Mouse (Mus musculus) MEL (cell line): ENCODE measurements around the gene Antxr1. TPM values are rescaled to one million over a fixed set of nuclear protein-coding genes. Genes with fewer than 3 reads are reported as not detected.

Experiments used
- DNase-seq: peaks from one replicate; pipeline ENCODE4 v3.0.0; 2011; ENCODE audit warnings: low read depth, low spot score
- H3K27ac ChIP-seq: 2 replicates; pipeline ENCODE4 v1.5.1; 2012; ENCODE audit warnings: low read depth, mild to moderate bottlenecking, control low read depth, low read length, moderate library complexity; ENCODE audit not compliant: control insufficient read depth
- H3K27me3 ChIP-seq, 2 experiments: fragments of 150-350 bp in 1 of 2; sonication (generic) in 1 of 2; 2 replicates each; pipeline ENCODE4 v1.6.1; 2012; ENCODE audit warnings: low read length in 2 of 2, mild to moderate bottlenecking in 2 of 2, improper control_type of control experiment in 1 of 2, moderate library complexity in 1 of 2; ENCODE audit not compliant: insufficient read depth in 2 of 2, control insufficient read depth in 1 of 2
- H3K36me3 ChIP-seq, 2 experiments: 2 replicates each; pipeline ENCODE4 v1.6.1; 2012 to 2014; ENCODE audit warnings: low read length in 2 of 2, improper control_type of control experiment in 1 of 2, inconsistent platforms in 1 of 2, mild to moderate bottlenecking in 1 of 2; ENCODE audit not compliant: insufficient read depth in 2 of 2, control insufficient read depth in 1 of 2
- H3K4me1 ChIP-seq, 2 experiments: fragments of 150-350 bp in 1 of 2; sonication (generic) in 1 of 2; 2 replicates each; pipeline ENCODE4 v1.6.1; 2012; ENCODE audit warnings: low read length in 2 of 2, improper control_type of control experiment in 1 of 2, mild to moderate bottlenecking in 1 of 2; ENCODE audit not compliant: insufficient read depth in 2 of 2, control insufficient read depth in 1 of 2
- H3K4me3 ChIP-seq, 2 experiments: fragments of 150-350 bp in 1 of 2; sonication (generic) in 1 of 2; 2 replicates each; pipeline ENCODE4 v1.5.1; 2012; ENCODE audit warnings: low read depth in 2 of 2, low read length in 2 of 2, mild to moderate bottlenecking in 2 of 2, moderate library complexity in 2 of 2, control low read depth in 1 of 2, improper control_type of control experiment in 1 of 2; ENCODE audit not compliant: control insufficient read depth in 1 of 2, insufficient read depth in 1 of 2
- H3K79me2 ChIP-seq: 2 replicates; pipeline ENCODE4 v1.6.1; 2012; ENCODE audit warnings: mild to moderate bottlenecking, low read length, moderate library complexity; ENCODE audit not compliant: control insufficient read depth, poor library complexity, insufficient read depth
- H3K9ac ChIP-seq: 2 replicates; pipeline ENCODE4 v1.6.1; 2012; ENCODE audit warnings: low read depth, mild to moderate bottlenecking, control low read depth, low read length, moderate library complexity; ENCODE audit not compliant: control insufficient read depth, poor library complexity, severe bottlenecking
- H3K9me3 ChIP-seq: fragments of 150-350 bp; sonication (generic); replicated peaks from 2 replicates; pipeline ENCODE4 v1.6.1; 2012; ENCODE audit warnings: mild to moderate bottlenecking, low read length, improper control_type of control experiment, moderate library complexity; ENCODE audit not compliant: insufficient read depth
- CHD1 ChIP-seq: IDR thresholded peaks from 2 replicates; pipeline ENCODE4 v1.6.1; 2012; ENCODE audit warnings: low read depth, mild to moderate bottlenecking, inconsistent platforms, low read length, improper control_type of control experiment
- CTCF ChIP-seq, 3 experiments: IDR thresholded peaks in 2 of 3; conservative IDR thresholded peaks in 1 of 3; 2 replicates each; pipeline ENCODE4 v1.5.1; 2011 to 2012; ENCODE audit warnings: low read length in 3 of 3, low read depth in 2 of 3, mild to moderate bottlenecking in 2 of 3, improper control_type of control experiment in 1 of 3, inconsistent platforms in 1 of 3, mixed read lengths in 1 of 3, moderate library complexity in 1 of 3; ENCODE audit not compliant: control insufficient read depth in 1 of 3, insufficient read depth in 1 of 3, poor library complexity in 1 of 3, severe bottlenecking in 1 of 3
- E2F4 ChIP-seq: IDR thresholded peaks from 2 replicates; pipeline ENCODE4 v1.6.1; 2011; ENCODE audit warnings: low read depth, low read length, improper control_type of control experiment, borderline replicate concordance
- EP300 ChIP-seq, 2 experiments: IDR thresholded peaks; 2 replicates each; pipeline ENCODE4 v1.6.1; 2011; ENCODE audit warnings: improper control_type of control experiment in 2 of 2, low read length in 2 of 2, low read depth in 1 of 2, mild to moderate bottlenecking in 1 of 2
- GABPA ChIP-seq: IDR thresholded peaks from 2 replicates; pipeline ENCODE4 v1.6.1; 2012; ENCODE audit warnings: low read depth, mild to moderate bottlenecking, inconsistent platforms, low read length, improper control_type of control experiment, moderate library complexity
- HCFC1 ChIP-seq: IDR thresholded peaks from 2 replicates; pipeline ENCODE4 v1.6.1; 2012; ENCODE audit warnings: low read depth, mild to moderate bottlenecking, inconsistent platforms, low read length, improper control_type of control experiment, moderate library complexity
- KAT2A ChIP-seq: conservative IDR thresholded peaks from 2 replicates; pipeline ENCODE4 v1.6.1; 2012; ENCODE audit warnings: low read depth, low read length, improper control_type of control experiment, inconsistent platforms
- MAX ChIP-seq: IDR thresholded peaks from 2 replicates; pipeline ENCODE4 v1.6.1; 2011; ENCODE audit warnings: low read length, improper control_type of control experiment
- MAZ ChIP-seq: IDR thresholded peaks from 2 replicates; pipeline ENCODE4 v1.6.1; 2012; ENCODE audit warnings: low read depth, mild to moderate bottlenecking, inconsistent platforms, low read length, improper control_type of control experiment
- MEF2A ChIP-seq: IDR thresholded peaks from 2 replicates; pipeline ENCODE4 v1.6.1; 2014; ENCODE audit warnings: low read depth, mild to moderate bottlenecking, inconsistent platforms, low read length, improper control_type of control experiment; ENCODE audit not compliant: poor library complexity, insufficient replicate concordance, severe bottlenecking; ENCODE audit errors: extremely low read depth
- MYC ChIP-seq: IDR thresholded peaks from 2 replicates; pipeline ENCODE4 v1.6.1; 2011; ENCODE audit warnings: low read depth, mild to moderate bottlenecking, low read length, improper control_type of control experiment, moderate library complexity
- POLR2A ChIP-seq, 2 experiments: IDR thresholded peaks; 2 replicates each; pipeline ENCODE4 v1.6.1; 2011 to 2012; ENCODE audit warnings: low read length in 2 of 2, mild to moderate bottlenecking in 2 of 2, control low read depth in 1 of 2, improper control_type of control experiment in 1 of 2, low read depth in 1 of 2, moderate library complexity in 1 of 2; ENCODE audit not compliant: control insufficient read depth in 1 of 2, insufficient read depth in 1 of 2, poor library complexity in 1 of 2
- POLR2AphosphoS2 ChIP-seq: IDR thresholded peaks from 2 replicates; pipeline ENCODE4 v1.6.1; 2011; ENCODE audit warnings: low read length, improper control_type of control experiment
- POLR2AphosphoS5 ChIP-seq: IDR thresholded peaks from 2 replicates; pipeline ENCODE4 v1.6.1; 2012; ENCODE audit warnings: low read depth, borderline replicate concordance, mild to moderate bottlenecking, inconsistent platforms, low read length, moderate library complexity, mixed read lengths
- RAD21 ChIP-seq: IDR thresholded peaks from 2 replicates; pipeline ENCODE4 v1.6.1; 2011; ENCODE audit warnings: mild to moderate bottlenecking, low read depth, low read length, improper control_type of control experiment
- SMC3 ChIP-seq: IDR thresholded peaks from 2 replicates; pipeline ENCODE4 v1.6.1; 2011; ENCODE audit warnings: low read depth, low read length, improper control_type of control experiment
- TAL1 ChIP-seq: IDR thresholded peaks from 2 replicates; pipeline ENCODE4 v1.6.1; 2012; ENCODE audit warnings: mild to moderate bottlenecking, inconsistent platforms, low read length, moderate library complexity, mixed read lengths
- UBTF ChIP-seq: IDR thresholded peaks from 2 replicates; pipeline ENCODE4 v1.6.1; 2012; ENCODE audit warnings: low read depth, mild to moderate bottlenecking, inconsistent platforms, low read length, improper control_type of control experiment, moderate library complexity, borderline replicate concordance; ENCODE audit not compliant: insufficient read depth
- polyA plus RNA-seq, 2 experiments: library from polyadenylated mRNA; stranded (reverse) in 1 of 2; unstranded in 1 of 2; fragments of >175 nt in 1 of 2; fragments of >200 nt in 1 of 2; gene quantifications; 2 replicates each; pipeline versions ENCODE4 v1.2.1 to v1.2.4; 2012; ENCODE audit warnings: low replicate concordance in 2 of 2, low read depth in 1 of 2; ENCODE audit not compliant: insufficient read length in 2 of 2, insufficient read depth in 1 of 2, missing spikeins in 1 of 2
- total RNA-seq: library from RNA; depleted of rRNA; stranded (reverse); fragments of 300-350 nt; gene quantifications from 2 replicates; pipeline ENCODE4 v1.2.3, GENCODE M21; 2012

Gene Antxr1
- total and polyA plus RNA-seq, 3 experiments: 0.10 TPM; not detected in 2

DNA sequence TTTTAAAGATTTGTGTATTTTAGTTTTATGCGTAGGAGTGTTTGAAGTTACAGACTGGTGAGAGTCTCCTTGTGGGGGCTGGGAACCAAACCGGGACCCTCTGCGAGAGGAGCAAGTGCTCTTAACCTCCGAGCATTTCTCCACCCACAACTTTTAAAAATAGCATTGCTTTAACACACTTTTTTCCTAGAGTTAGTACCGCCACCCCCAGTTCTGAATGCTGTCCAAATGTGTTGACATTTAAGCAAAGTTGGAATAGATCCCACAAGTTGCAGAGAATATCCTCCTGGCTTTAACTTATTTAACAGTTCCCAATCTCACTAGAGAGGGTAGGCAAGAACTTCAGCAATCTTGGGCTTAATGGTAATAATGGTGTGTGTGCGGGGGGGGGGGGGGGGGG, 49.1 kb upstream of the Antxr1 start:
- peaks cover 0 to 9% of the 10 kb centered on the region in 2 experiments for H3K27me3 ChIP-seq
- no peak overlapping the region for H3K4me3 ChIP-seq

DNA sequence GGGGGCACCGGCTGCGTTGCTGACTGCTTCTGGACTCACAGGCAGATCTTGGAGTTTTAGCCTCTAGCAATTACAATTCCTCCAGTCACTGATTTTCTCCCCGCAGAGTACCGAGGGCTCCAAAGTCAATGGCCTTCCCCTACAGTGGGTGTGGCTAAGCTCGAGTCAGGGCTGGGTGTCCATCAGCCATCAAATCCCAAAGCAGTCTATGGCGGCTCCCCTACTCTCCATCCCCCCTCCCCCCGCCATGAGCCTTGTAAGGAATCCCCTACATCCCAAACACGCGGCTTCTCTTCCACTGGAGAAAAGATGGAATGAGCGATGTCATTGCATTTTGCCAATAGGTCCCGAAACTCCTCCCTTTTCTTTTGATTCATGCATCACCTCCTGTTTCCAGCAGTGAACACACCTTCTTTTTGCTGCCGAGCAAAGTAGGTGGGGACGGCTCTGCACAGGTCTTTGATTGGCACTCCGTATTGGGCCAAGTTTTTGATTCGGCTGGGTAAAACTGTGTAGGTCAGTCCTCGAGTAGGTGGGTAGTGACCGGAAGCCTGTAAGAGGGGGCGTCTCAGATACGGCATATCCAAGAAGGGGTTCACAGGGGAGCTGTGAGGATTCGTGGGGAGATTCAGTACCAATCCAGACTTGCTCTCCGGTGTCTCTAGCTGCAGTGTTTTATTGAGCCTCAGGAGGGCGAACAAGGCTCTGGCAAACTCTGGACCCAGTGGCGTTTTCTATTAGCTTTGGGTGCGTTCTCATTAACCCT, 48.5 kb upstream of the Antxr1 start:
- Histone ChIP-seq H3K9ac (no peak overlapping the region), H3K27ac (no peak overlapping the region), H3K36me3 (0 out of 4 replicates have a peak, but pooled peaks cover 0 to under 1% of the 10 kb centered on the region in 2 experiments), H3K4me1 (peaks cover under 1 to 3% of the 10 kb centered on the region in 2 experiments; a peak in 3 of 4 replicates), H3K9me3 (no peaks in the 10 kb centered on the region), H3K27me3 (peaks cover 0 to 9% of the 10 kb centered on the region in 2 experiments), H3K79me2 (no peaks in the 10 kb centered on the region), H3K4me3 (no peak overlapping the region)
- no peak for TF ChIP-seq MAZ
- peak; percentile 15; the same call in 1 of the 2 replicates for TF ChIP-seq SMC3
- no peak for TF ChIP-seq MEF2A
- no peak for TF ChIP-seq E2F4
- peak; percentile 18 for TF ChIP-seq RAD21
- TF ChIP-seq GABPA: no peak
- TF ChIP-seq CTCF (IDR thresholded peaks at IDR 0.05 in 2 of 3, conservative IDR thresholded peaks at IDR 0.05 in 1 of 3; ENCODE audit: control insufficient read depth in 1 of 3, insufficient read depth in 1 of 3, low read depth in 2 of 3, low read length in 3 of 3, poor library complexity in 1 of 3, severe bottlenecking in 1 of 3): peak; percentile 5 to 42 (median 19); a peak in 2 of 6 replicates
- TF ChIP-seq MAX: no peak
- no peak for DNase-seq

More for the DNA sequence above, 49.1 kb upstream of the Antxr1 start:
- peaks cover 3 to 5% of the 10 kb centered on the region in 2 experiments; a peak in 3 of 4 replicates for H3K4me1 ChIP-seq
- H3K9ac ChIP-seq: no peak overlapping the region
- TF ChIP-seq HCFC1 (no peak), TAL1 (no peak), POLR2AphosphoS2 (no peak), POLR2A (IDR thresholded peaks at IDR 0.05; ENCODE audit: control insufficient read depth in 1 of 2, insufficient read depth in 1 of 2, low read depth in 1 of 2, low read length in 2 of 2, poor library complexity in 1 of 2) (no peak), CTCF (IDR thresholded peaks at IDR 0.05 in 2 of 3, conservative IDR thresholded peaks at IDR 0.05 in 1 of 3; ENCODE audit: control insufficient read depth in 1 of 3, insufficient read depth in 1 of 3, low read depth in 2 of 3, low read length in 3 of 3, poor library complexity in 1 of 3, severe bottlenecking in 1 of 3) (no peak), MEF2A (no peak), GABPA (no peak), KAT2A (no peak), MAX (no peak), MAZ (no peak), MYC (no peak), POLR2AphosphoS5 (no peak), CHD1 (no peak), UBTF (no peak), EP300 (IDR thresholded peaks at IDR 0.05; ENCODE audit: low read depth in 1 of 2, low read length in 2 of 2) (no peak)
- H3K36me3 ChIP-seq: 0 out of 4 replicates have a peak, but pooled peaks cover 0 to 2% of the 10 kb centered on the region in 2 experiments
- no peak for DNase-seq
- H3K9me3 ChIP-seq: no peaks in the 10 kb centered on the region
- no peak overlapping the region for H3K27ac ChIP-seq
- no peaks in the 10 kb centered on the region for H3K79me2 ChIP-seq
